Comparison of ENCODE assay signal across 22 mouse cellular contexts in the genomic region with DNA sequence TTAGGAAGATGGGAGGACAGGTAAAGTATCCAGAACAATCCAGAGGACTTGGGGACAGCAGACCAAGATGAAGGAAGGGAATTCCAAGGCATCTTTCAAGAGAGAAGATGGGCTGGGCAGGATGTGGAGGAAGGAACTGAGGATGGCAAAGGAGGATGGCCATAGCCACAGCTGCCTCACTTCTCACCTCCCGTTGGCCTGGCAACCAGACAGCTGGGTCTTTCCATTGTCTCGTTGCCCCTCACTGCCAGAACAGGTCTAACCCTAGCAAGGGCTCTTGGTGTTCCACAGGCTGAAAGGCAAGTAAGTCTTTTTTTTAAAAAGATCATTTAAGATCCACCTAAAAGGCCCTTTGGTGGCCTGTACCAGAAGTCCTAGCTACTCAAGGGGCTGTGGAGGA. TPM values are rescaled to one million over a fixed set of nuclear protein-coding genes. Genes with fewer than 3 reads are reported as not detected.
A peak's percentile ranks its signal among the peaks of the same experiment; 100 is the strongest.
DNase-seq lines count a peak whose midpoint lies in the region; ATAC-seq and TF ChIP-seq lines count a peak whose summit lies in the region.
"Had no signal": no experiment of that assay in that cellular context is flagged by ENCODE, and none has a peak within 500 bp of the region (broad histone marks: within the 10 kb centered on the region; RNA-seq: fewer than 3 reads in every experiment).

No protein-coding gene starts in this region.

- H3K9me3 ChIP-seq in forebrain, embryonic 15.5 days: no peaks in the 10 kb centered on the region
- H3K9me3 ChIP-seq in hindbrain, embryonic 15.5 days: no peaks in the 10 kb centered on the region
- H3K9me3 ChIP-seq in midbrain, embryonic 16.5 days (replicated peaks; ENCODE audit: control insufficient read depth, low read length, poor library complexity, severe bottlenecking): no peaks in the 10 kb centered on the region
- H3K9me3 ChIP-seq: embryonic facial prominence, embryonic 15.5 days; G1E; limb, embryonic 13.5 days; liver, embryonic 13.5 days; lung, embryonic 15.5 days had no signal

- H3K9ac ChIP-seq in forebrain, embryonic 15.5 days (replicated peaks): no peak overlapping the region
- H3K9ac ChIP-seq in hindbrain, embryonic 15.5 days: no peak overlapping the region
- H3K9ac ChIP-seq in midbrain, embryonic 16.5 days (ENCODE audit: low read depth, low read length): no peak overlapping the region
- H3K9ac ChIP-seq: embryonic facial prominence, embryonic 15.5 days; limb, embryonic 13.5 days; liver, embryonic 13.5 days; lung, embryonic 15.5 days had no signal

- no peak for ATAC-seq in forebrain, embryonic 15.5 days (replicated peaks)
- no peak; the same call in 1 of the 2 replicates for ATAC-seq in hindbrain, embryonic 15.5 days (ENCODE audit: low FRiP score, low read depth)
- ATAC-seq in midbrain, embryonic 16.5 days: no peak
- ATAC-seq: activated CD4-positive, CD25-positive, alpha-beta regulatory T cell, adult 4 months had no signal

- H3K4me2 ChIP-seq in forebrain, embryonic 15.5 days (replicated peaks): no peak overlapping the region
- H3K4me2 ChIP-seq in hindbrain, embryonic 15.5 days: 0 out of 2 replicates have a peak overlapping the region, but pooled peaks have one; percentile 32
- no peak overlapping the region for H3K4me2 ChIP-seq in midbrain, embryonic 16.5 days (ENCODE audit: low read length)
- H3K4me2 ChIP-seq: embryonic facial prominence, embryonic 15.5 days; limb, embryonic 13.5 days; liver, embryonic 13.5 days; lung, embryonic 15.5 days had no signal

- intact Hi-C loops in heart, postnatal 36 days (cut with DNase I): no loop called here
- intact Hi-C loops in gastrocnemius, adult 2 months (cut with DNase I): no loop called here

- 56% methylated on average over 2 of the region's 2 CpGs for WGBS in forebrain, embryonic 15.5 days
- 60% methylated on average over 2 of the region's 2 CpGs for WGBS in hindbrain, embryonic 15.5 days
- 38% methylated on average over 2 of the region's 2 CpGs for WGBS in midbrain, embryonic 16.5 days

- no peaks in the 10 kb centered on the region for H3K36me3 ChIP-seq in forebrain, embryonic 15.5 days
- H3K36me3 ChIP-seq in hindbrain, embryonic 15.5 days: no peaks in the 10 kb centered on the region
- H3K36me3 ChIP-seq in midbrain, embryonic 16.5 days (ENCODE audit: control insufficient read depth, insufficient read depth, low read length): no peaks in the 10 kb centered on the region
- H3K36me3 ChIP-seq: embryonic facial prominence, embryonic 15.5 days; G1E; limb, embryonic 13.5 days; liver, embryonic 13.5 days; lung, embryonic 15.5 days had no signal

- peaks cover 27% of the 10 kb centered on the region for H3K4me1 ChIP-seq in forebrain, embryonic 15.5 days
- peaks cover 29% of the 10 kb centered on the region for H3K4me1 ChIP-seq in hindbrain, embryonic 15.5 days (replicated peaks)
- peaks cover 18% of the 10 kb centered on the region for H3K4me1 ChIP-seq in midbrain, embryonic 16.5 days (ENCODE audit: control insufficient read depth, insufficient read depth, low read length)
- H3K4me1 ChIP-seq: liver, embryonic 13.5 days; lung, embryonic 15.5 days had no signal

- H3K27me3 ChIP-seq in forebrain, embryonic 15.5 days: no peaks in the 10 kb centered on the region
- no peaks in the 10 kb centered on the region for H3K27me3 ChIP-seq in hindbrain, embryonic 15.5 days
- H3K27me3 ChIP-seq in midbrain, embryonic 16.5 days (ENCODE audit: control insufficient read depth, insufficient read depth, low read depth, low read length): no peaks in the 10 kb centered on the region
- H3K27me3 ChIP-seq: embryonic facial prominence, embryonic 15.5 days; limb, embryonic 13.5 days; liver, embryonic 13.5 days; lung, embryonic 15.5 days had no signal

- TF ChIP-seq CTCF in gastrocnemius, adult 2 months (IDR thresholded peaks at IDR 0.05): no peak

- peak; percentile 66 for DNase-seq in heart, adult 11 months
- DNase-seq in heart, postnatal 36 days: no peak
- DNase-seq in gastrocnemius, adult 2 months: no peak
- no peak for DNase-seq in yolk sac, embryonic 10.5 days (ENCODE audit: low spot score)
- no peak for DNase-seq in adrenal gland, adult 8-10 months
- DNase-seq: adrenal gland, postnatal 36 days; cerebellum, adult 18-20 months; cerebellum, postnatal 36 days; gastrocnemius, postnatal 10 days; kidney, adult 18-20 months; liver, embryonic 13.5 days; right cerebral cortex, adult 18-20 months; thymus, postnatal 14 days had no signal

- no peak overlapping the region for H3K4me3 ChIP-seq in forebrain, embryonic 15.5 days
- H3K4me3 ChIP-seq in hindbrain, embryonic 15.5 days: no peak overlapping the region
- no peak overlapping the region for H3K4me3 ChIP-seq in midbrain, embryonic 16.5 days (ENCODE audit: low read depth, low read length)
- no peak overlapping the region for H3K4me3 ChIP-seq in gastrocnemius, adult 2 months
- H3K4me3 ChIP-seq: embryonic facial prominence, embryonic 15.5 days; limb, embryonic 13.5 days; liver, embryonic 13.5 days; lung, embryonic 15.5 days had no signal

- H3K27ac ChIP-seq in forebrain, embryonic 15.5 days (replicated peaks): peak overlapping the region; percentile 72
- H3K27ac ChIP-seq in hindbrain, embryonic 15.5 days (replicated peaks): peak overlapping the region; percentile 70
- H3K27ac ChIP-seq in midbrain, embryonic 16.5 days (ENCODE audit: low read length): peak overlapping the region; percentile 74
- no peak overlapping the region for H3K27ac ChIP-seq in gastrocnemius, adult 2 months
- H3K27ac ChIP-seq: embryonic facial prominence, embryonic 15.5 days; kidney, postnatal 0 days; limb, embryonic 13.5 days; liver, embryonic 13.5 days; lung, embryonic 15.5 days had no signal

RNA-seq across cellular contexts. Expression of gene Ptcd2, which starts 59.3 kb away (rescaled TPM):
- total RNA-seq in heart, postnatal 36 days (2021): 10 to 100 TPM; 47.0 to 49.2 TPM
- 51.3 and 56.3 TPM in 2 replicates for polyA plus RNA-seq in forebrain, embryonic 15.5 days (2015; fragmentation: Nextera tagmentation; extraction: Ambion mirVana)
- 53.1 and 53.6 TPM in 2 replicates for polyA plus RNA-seq in hindbrain, embryonic 15.5 days (2015; fragmentation: Nextera tagmentation; extraction: Ambion mirVana)
- 54.9 and 56.0 TPM in 2 replicates for polyA plus RNA-seq in midbrain, embryonic 16.5 days (2015; fragmentation: Nextera tagmentation; extraction: Ambion mirVana)
- total RNA-seq in gastrocnemius, adult 2 months (2021): 10 to 100 TPM; 20.1 to 35.5 TPM
- 10 to 100 TPM; 31.7 to 40.4 (median 35.0) TPM for total RNA-seq in adrenal gland, adult 8-10 months (2022)

RNA-seq across cellular contexts. Expression of gene Mrps27, which starts 59.3 kb away (rescaled TPM):
- total RNA-seq in heart, postnatal 36 days (2021): 10 to 100 TPM; 48.2 to 48.8 TPM
- polyA plus RNA-seq in forebrain, embryonic 15.5 days (2015; fragmentation: Nextera tagmentation; extraction: Ambion mirVana): 39.8 and 46.6 TPM in 2 replicates
- polyA plus RNA-seq in hindbrain, embryonic 15.5 days (2015; fragmentation: Nextera tagmentation; extraction: Ambion mirVana): 43.1 and 44.6 TPM in 2 replicates
- polyA plus RNA-seq in midbrain, embryonic 16.5 days (2015; fragmentation: Nextera tagmentation; extraction: Ambion mirVana): 39.6 and 44.4 TPM in 2 replicates
- 10 to 100 TPM; 24.0 to 32.9 TPM for total RNA-seq in gastrocnemius, adult 2 months (2021)
- total RNA-seq in adrenal gland, adult 8-10 months (2022): 10 to 100 TPM; 46.5 to 49.1 (median 47.6) TPM
